Mouse (Mus musculus) layer of hippocampus, adult 18-20 months (tissue): ENCODE data around the gene Prkar1a. TPM values are rescaled to one million over a fixed set of nuclear protein-coding genes. Genes with fewer than 3 reads are reported as not detected.

Experiments
- DNase-seq, 2 experiments: peaks; one replicate each; pipeline ENCODE4 v3.0.0; 2022; ENCODE audit warnings: low spot score in 2 of 2
- long read RNA-seq: library from polyadenylated mRNA; stranded (forward); transcript quantifications from one replicate; pipeline ENCODE4 v2.0.0, GENCODE M21; 2021
- total RNA-seq, 2 experiments: library from RNA; stranded (reverse); gene quantifications; 2 replicates each; pipeline ENCODE4 v1.2.3; 2021

The Prkar1a gene
- total RNA-seq = 100 to 1,000 TPM; 567 to 586 TPM
- long read RNA-seq, transcript Prkar1a-201 (11 exons, 3,359 nt) = major isoform, 600 of 1,001 reads
- long read RNA-seq, transcript Prkar1a-203 (12 exons, 3,513 nt) = minor isoform, 23 of 1,001 reads
- long read RNA-seq, partial matches to known transcripts = 296 of 1,001 reads
- long read RNA-seq, other reads (novel, unspliced or antisense) = 82 of 1,001 reads

DNA sequence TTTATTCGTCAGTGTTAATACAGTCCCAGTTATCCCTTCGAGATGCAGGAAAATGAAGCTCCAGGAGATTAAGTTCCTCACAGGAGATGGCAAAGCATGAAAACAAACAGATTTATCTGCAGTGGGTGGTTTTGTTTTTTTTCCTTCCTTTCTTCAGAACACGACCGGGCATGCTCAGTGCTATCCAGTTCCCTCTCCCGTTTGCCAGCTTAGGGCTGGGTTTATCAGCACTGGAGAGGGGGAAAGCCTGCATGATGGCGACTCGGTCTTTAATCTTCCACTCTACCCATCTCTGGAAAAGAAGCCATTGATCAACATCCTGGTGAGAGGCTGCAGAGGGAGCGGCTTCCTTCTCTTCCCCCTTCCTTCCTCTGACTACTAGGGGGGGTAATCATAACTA is at the start of gene Prkar1a:
Gene Prkar1a, plus strand, starts transcription at position 200 of the 400 bp plus-strand sequence.
- peak in 1 of 2 experiments; percentile 59 for DNase-seq

DNA sequence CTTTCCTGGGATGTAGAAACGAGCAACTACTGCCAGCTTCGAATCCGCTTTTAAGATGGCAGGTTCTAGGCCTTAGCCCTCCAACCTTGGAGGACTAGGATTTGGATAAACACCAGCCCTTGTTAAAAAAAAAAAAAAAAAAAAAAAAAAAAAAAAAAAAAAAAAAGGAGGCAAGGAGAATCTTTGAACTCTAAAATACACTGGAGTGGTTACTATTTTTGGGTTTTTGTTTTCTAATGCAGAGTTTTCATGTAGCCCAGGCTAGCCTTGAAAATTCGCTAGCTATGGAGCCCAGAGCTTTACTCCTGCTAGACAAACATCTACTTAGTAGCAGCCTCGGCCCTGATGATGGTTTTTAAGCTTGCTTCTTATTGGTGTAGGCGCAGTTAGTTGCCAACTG is 41.6 kb upstream of the Prkar1a start:
- DNase-seq = no peak

- no peak for DNase-seq
Observed at GRCm38 (mm10) chr11:109608976-109609625, 40.1 kb upstream of the Prkar1a start.

GRCm38 (mm10) chr11:109610046-109610794 is 39.0 kb upstream of the Prkar1a start:
- no peak for DNase-seq

DNA sequence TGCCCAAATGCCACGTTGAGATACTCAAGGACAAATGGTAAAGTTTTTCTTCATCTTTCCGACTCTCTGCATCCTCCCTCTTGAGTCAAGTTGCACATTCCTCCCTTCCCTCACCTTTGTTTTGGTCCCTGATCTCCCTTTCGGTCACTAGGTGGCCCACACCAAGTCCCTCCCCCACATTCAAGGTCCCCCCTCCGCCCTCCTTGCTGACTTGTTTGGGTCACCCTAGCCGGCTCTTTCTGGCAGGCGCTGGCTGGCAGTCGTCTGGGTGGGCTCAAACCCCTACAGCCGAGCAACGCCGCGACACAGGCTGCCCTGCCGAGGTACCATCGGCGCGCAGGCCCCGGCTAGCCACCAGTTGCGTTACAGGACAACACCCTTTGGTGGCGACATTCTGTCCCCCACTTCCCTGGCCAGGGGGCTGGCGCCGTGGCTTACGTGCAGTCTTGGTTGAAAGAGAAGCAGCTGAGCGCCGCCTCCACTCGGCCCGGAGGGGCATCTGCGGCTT is 38.4 kb upstream of the Prkar1a start:
- DNase-seq = no peak

GRCm38 (mm10) chr11:109611303-109612149 is 37.7 kb upstream of the Prkar1a start, which contains the start of gene Wipi1:
Gene Wipi1 (minus strand): TSS chr11:109611967.
- peak; percentile 98 to 99 for DNase-seq

GRCm38 (mm10) chr11:109612871-109613529 is 36.2 kb upstream of the Prkar1a start:
- no peak for DNase-seq

DNA sequence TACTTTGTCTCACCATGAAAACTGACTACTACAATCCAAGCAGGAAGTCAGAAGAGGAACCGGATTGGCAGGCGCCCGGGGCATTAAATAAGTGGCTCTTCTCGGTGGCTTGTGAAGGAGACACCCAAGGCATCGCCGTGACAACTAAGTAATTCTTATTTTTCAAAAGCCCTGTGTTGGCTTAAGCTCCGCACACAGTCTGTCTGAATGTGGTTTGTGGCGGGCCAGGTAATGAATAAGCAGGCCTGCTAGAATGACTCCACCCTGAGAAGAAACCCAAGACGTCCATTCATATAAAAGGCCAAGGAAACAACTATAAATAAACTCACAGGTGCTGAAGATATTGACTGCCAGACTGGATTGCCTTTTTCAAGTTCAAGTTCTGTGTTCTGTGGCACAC is 33.9 kb upstream of the Prkar1a start:
- no peak for DNase-seq

GRCm38 (mm10) chr11:109616352-109616751 is 32.9 kb upstream of the Prkar1a start:
- DNase-seq = no peak

DNA sequence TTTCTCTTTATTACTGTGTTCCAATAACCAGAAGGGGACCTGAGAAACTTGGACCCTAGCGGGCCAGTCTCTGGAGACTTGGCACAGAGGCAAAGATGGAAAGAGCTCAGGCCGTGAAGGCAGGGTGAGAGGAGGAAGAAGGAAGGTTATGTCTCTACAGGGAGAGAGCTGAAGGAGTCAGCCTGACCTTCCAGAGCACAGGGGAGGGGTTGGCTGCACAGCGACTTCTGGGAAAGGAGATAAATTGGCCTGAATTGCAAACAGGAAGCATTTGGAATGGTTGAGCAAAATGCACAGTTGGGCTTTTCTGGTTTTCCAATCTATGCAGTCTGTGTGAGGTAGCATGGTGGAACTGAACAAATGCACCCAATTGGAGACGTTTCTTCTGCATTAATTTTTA is 32.4 kb upstream of the Prkar1a start:
- DNase-seq = no peak

DNA sequence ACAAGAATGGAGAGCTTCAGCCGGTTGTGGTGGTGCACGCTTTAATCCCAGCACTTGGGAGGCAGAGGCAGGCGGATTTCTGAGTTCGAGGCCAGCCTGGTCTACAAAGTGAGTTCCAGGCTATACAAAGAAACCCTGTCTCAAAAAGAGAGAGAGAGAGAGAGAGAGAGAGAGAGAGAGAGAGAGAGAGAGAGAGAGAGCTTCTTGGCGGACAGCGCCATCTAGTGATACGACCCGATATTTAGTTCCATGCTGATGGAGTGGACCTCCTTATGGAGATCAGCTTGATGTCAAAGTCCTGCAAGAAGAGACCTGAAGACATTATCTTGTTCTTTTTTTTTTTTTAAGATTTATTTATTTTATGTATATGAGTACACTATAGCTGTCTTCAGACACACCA is 30.1 kb upstream of the Prkar1a start:
- DNase-seq = peak; percentile 27 to 73

DNA sequence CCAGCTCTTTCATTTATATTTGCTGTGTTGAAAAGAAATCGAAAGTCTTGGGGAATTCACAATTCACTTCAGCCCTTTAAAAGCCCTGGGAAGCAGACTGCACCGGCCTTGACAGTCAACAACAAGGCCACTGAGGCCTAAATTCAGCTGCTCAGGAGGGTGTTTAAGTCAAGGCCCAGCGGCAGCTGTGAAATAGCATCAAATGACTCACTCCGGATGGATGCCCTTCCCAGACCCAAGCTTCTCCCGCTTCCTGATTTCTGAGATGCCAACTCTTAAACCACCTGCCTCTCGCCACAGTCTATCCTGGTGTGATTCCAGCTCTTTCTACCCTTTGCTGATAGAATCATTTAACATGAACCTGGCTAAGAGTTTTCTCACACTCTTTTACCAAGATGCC is 28.8 kb upstream of the Prkar1a start:
- no peak for DNase-seq

DNA sequence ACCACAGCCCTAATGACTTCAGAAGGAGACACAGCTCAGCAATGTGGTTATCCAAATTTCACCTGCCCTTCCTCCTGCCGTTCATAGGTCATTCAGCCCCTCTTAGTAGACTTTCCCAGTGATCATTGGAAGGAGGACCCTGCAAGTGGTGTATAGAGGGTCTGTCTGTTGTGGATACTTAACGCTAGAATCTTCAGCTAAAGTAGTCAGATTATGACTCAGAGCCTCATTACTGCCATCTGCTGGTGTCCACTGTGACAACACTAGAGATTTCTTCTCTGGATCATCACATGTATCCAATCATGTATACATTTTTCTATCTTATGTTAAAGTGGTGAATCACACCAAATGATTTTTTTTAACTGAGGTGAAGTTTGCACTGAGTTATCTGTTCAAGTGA is 28.0 kb upstream of the Prkar1a start:
- DNase-seq = peak in 1 of 2 experiments; percentile 71

- no peak for DNase-seq
Observed at GRCm38 (mm10) chr11:109622518-109623037, 26.6 kb upstream of the Prkar1a start.

DNA sequence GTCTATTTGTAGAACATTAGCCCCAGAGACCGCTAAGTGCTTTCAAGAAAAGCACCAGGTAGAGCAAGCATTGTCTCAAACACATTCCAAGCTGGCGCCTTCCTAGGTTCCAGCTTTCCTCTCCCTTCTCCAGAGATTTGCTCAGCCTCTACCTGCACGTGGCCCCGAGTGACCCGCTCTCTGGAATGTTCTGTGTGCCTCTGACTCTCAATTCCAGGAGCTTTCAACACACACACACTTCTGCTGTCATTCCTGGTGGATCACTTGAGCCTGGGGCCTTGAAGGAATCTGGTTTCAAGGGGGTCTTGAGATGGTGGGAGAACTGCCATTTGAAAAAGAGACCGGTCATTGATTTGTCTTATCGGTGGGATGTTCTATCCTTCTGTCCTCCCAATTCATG is 26.0 kb upstream of the Prkar1a start:
- no peak for DNase-seq

- no peak for DNase-seq
Observed at GRCm38 (mm10) chr11:109627648-109628047, 21.6 kb upstream of the Prkar1a start.

DNA sequence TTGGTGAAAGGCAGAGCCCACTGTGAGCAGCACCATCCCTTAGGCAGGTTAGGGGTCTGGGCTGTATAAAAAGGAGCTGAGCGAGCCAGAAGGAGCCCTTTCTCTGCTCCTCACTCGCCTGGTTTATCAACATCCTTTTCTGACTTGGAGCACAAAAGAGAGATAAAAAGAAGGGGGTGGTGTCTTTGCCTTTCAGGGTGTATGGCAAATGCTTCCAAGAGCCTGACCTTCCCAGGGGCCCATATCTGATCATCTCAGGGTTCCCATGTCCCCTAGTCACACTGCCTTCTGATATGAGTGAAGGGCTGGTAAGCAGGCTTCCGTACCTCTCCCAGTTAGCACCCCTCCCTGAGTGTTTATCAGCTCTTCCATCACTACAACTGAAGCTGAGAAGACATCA is 21.1 kb upstream of the Prkar1a start:
- no peak for DNase-seq

DNA sequence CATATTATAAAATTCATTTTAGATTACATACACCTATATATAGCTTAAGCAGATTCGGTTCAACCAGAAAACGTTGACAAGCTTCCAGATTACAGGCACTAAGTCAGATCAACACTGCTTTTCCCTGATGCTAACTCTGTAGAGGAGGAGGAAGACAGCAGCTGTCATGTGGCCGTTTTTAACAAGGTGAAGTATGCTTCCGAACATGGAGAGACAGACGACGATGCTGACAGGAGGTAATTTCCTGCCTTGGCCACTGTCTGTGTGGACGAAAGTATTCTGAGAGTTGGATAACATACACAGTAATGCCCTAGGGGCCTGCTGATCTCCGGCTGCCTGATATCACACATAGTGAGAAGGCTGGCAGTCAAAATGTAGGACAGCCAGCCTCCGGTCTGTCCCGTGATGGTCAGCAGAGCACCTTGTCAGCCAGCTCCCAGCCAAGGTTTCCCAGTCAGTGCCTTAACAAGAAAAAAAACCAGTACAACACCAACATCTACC is 20.1 kb upstream of the Prkar1a start:
- DNase-seq = no peak

DNA sequence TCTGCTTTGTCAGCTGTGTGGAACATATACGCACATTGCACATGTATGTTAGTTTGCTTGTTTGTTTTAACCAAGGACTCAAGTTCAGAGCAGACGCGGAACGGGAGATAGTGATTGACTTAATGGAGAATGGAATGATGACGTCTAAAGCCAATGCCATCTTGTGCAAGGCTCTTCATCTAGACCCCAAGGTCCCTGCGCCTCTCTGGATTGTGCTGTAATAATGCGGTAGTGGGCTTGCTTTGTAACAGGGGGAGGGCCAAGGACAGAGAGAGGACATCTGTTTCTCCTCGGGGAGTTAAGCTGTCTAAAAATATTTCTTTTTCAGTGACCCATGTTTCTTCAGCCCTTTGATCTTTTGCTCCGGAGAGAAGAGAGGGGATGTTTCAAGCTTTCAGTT is 14.3 kb upstream of the Prkar1a start:
- no peak for DNase-seq

DNA sequence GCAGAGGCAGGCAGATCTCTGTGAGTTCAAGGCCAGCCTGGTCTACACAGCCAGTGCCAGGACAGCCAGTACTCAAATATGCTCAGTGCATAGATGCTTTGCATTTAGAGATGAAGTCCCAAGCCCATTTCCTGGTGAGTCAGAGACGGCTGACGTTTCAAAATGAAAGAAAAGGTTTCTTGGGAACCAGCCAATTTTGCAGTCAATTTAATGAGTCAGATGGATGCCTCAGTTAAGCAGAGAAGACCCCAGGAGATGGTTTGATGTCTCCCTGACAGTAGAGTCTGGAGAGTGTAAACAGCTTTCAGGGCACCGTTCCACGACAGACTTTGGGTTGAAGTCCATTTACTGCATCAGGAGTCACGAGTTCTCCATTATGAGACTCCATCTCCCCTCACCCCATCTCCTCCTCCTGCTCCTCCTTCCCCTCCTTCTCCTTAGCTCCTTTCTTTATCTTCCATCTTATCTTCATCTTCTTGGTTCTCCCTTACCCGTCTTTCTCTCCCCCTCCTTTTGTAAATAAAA is 13.3 kb upstream of the Prkar1a start:
- no peak for DNase-seq
